Mouse (Mus musculus) cerebellum, adult 9-10 months (tissue): Measurements from ENCODE around the gene Tex2.

ENCODE experiments used
- DNase-seq: peaks from one replicate; pipeline ENCODE4 v3.0.0; 2022

Tex2 gene

DNA sequence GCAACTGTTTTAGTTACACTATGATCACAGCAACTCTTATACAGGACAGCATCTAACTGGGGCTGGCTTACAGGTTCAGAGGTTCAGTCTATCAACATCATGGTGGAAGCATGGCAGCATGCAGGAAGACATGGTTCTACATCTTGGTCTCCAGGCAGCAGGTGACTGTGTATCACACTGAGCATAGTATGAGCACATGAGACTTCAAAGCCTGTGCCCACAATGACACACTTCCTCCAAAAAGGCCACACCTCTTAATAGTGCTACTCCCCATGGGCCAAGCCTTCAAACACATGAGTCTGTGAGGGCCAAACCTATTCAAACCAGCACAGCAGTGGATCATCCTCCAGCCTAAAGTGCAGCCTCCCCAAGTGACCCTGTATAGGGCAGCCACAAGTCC lies 70.8 kb downstream of the Tex2 start:
- no peak for DNase-seq

- no peak for DNase-seq
Measured at GRCm38 (mm10) chr11:106540506-106541268, 72.5 kb downstream of the Tex2 start.

GRCm38 (mm10) chr11:106536253-106536912 lies 76.8 kb downstream of the Tex2 start:
- DNase-seq: no peak

GRCm38 (mm10) chr11:106535660-106536252 lies 77.5 kb downstream of the Tex2 start:
- DNase-seq: no peak

DNA sequence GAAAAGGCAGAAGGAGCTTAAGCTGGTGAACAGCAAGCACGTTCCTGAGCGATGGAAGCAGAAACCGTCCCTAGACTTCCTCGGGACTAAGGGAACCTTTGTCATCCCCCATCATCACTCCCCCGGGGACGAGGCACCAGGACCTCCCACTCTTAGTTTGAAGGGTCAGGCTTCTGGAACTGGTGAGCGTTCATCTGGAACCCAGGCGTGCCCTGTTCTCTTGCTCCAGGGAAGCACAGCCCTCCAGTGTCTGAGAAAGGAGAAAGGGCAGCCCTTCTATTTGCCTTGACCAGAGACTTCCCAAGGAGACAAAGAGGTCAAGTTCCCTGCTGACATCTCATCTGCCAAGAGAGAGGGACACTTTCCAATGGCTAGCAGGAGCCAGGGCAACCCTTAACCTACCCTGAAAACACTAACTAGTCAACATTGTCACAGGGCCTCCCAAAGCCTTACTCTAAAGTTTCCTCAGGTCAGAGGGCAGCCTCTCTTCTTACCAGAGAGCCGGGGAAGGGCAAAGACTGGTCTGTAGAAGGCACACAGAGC lies 80.9 kb downstream of the Tex2 start:
- no peak for DNase-seq

DNA sequence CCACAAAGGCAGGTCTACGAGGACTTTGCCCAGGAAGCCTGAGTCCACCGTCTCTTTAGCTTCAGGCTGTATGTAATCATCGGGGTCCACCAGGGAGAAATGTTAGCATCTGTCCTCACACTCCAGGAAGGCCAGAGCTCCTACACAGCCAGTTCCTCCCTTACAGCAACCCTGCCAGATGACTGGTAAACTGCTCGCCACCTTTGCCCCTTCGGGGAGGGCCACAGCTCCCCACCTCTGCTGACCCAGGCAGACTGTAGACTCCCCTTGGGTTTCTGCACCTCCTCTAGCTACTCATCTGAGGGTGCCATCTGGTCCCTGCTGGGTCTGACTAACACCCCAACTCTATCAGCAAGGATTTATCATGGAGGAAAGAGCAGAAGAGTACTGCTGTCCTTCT lies 83.4 kb downstream of the Tex2 start:
- DNase-seq: no peak

DNA sequence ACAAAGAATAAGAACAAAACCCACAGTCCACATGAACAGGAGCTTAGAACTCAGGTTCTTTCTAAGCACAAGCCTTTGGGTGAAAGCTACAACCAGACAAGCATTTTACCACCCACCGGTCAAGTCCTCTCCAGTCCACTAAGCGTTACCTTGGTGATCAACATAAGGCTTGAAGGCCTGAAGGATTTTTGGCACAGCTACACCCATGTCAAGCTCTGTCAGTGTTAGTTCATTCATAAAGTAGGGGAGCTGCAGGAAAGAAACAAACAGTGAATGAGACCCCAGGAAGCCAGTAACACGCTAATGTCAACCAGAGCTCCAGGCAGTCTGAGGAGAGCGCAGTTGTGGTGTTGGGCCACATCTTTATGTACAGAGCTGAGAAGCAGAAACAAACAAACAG lies 84.1 kb downstream of the Tex2 start:
- DNase-seq: no peak

GRCm38 (mm10) chr11:106527926-106528325 lies 85.3 kb downstream of the Tex2 start:
- no peak for DNase-seq

- no peak for DNase-seq
Measured at GRCm38 (mm10) chr11:106527147-106527821, 85.9 kb downstream of the Tex2 start.

GRCm38 (mm10) chr11:106522538-106522937 lies 90.7 kb downstream of the Tex2 start:
- DNase-seq: no peak

GRCm38 (mm10) chr11:106521612-106522011 lies 91.6 kb downstream of the Tex2 start:
- no peak for DNase-seq

DNA sequence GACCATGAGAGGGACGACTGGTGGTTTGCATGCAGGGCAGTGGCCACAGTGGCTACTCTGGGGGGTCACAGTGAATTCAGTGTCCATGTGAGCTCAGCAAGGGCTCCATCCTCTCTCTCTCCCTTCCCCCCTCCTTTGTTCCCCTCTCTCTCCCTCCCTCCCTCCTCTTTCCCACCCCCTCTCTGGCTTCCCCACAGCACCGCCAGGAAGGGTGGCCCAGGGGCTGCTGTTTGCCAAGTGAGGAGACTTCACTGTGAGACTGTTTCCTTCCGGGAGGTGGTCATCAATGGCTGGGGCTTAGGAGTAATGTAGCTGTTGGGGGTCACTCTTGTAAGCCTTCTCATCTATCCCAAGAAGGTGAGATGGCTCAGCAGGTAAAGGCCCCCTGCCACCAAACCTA lies 92.8 kb downstream of the Tex2 start:
- no peak for DNase-seq

DNA sequence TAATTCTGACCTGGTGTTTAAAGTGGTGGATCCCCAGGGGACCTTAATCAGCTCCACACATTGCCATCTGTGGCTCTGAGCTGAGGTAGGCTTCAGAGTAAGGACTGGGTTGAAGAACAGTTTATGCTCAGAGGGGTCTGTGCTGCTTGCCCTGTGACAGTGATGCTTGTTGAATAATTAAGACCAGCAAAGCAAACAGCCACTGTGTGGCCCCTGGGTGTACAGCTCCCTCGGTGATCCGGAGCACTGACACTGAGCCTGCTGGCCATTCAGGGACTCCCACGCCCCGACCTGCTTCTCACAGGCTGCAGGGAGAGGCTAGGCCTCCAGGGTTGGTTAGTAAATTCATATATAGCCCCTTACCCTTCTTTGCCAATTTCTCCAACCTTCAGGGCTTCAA lies 93.7 kb downstream of the Tex2 start:
- DNase-seq: no peak

GRCm38 (mm10) chr11:106518391-106518790 lies 94.8 kb downstream of the Tex2 start:
- no peak for DNase-seq

DNA sequence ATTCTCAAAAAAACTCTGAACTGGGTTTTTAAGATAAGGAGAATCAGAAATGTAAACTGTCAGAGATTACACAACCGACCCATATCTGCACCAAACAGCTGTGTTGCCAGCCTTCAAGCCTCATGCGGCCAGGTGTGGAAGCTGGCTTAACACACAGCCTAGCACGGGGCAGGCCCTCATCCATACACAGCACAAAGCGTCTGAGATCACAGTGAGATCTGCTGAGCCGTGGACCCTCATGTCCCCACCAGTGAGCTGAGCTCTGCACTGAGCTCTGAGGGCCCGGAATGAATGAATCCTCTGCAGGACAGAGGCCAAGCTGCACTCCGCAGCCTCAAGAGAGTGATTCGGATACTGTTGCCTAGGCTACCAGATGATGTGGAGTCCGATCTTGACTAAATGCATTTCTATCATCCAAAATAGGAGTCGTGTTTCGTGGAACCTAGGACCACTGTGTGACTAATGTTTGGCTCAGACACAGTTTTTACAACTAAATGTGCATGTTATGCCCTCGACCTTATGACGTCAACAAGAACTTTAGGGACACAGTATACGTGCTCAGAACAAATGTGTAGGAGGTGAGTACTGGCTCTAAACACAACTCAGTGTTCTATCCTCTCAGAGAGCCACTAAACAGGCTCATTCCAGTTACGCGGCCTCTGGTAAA lies 98.0 kb downstream of the Tex2 start:
- DNase-seq: no peak

DNA sequence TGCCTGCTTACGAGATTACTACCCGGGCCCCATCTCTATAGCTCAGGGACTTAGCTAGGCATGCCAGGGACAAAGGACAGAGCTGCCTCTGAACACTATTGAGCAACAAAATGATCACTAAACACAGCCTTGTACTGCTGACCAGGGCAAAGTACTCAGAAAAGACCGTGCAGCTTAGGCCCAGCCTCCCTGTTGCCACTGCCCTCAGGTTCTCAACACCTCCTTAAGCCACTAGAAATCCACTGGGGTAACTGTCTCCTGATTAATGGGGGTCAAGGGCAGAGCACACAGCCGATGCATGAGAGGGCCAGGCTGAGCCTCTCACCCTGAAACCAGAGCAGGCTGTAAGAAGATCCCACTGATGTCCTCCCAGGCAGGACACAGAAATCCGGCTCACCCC lies 98.8 kb downstream of the Tex2 start:
- no peak for DNase-seq

DNA sequence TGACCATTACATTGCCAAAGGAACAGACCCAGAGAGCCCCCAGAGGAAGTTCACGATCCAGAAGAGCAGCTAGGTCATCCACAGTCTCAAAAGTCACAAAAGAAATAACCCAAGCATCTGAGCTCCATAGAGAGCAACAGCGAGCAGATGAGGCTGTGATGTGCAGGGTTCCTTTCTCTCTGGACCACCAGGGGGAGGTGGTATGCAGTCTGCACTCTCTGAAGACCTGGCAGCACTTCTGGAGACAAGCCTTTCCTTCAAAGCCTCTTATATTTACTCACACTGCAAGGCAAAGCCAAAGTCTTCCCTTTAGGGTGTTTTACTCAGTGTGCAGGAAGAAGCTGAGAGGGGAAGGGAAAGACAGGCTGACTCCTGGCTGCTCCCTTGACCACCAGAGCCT lies 100.1 kb downstream of the Tex2 start:
- no peak for DNase-seq

DNA sequence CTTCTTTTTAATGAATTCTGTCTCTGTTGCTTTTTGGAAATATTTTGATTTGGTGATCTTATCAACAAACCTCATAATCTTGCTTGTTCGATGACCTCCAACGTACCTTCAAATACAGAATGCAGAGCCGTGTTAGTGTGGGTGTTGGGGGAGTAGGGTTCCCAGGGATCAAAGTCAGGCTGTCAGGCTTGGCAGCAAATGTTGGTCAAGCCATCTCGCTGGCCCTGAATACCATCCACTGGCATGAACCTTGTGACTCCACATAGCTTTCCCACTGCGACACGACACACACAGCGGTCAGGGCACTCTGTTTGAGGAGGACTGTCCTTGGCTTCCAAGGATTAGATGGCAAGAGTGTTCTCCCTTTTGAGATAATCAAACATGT lies 101.2 kb downstream of the Tex2 start:
- no peak for DNase-seq

DNA sequence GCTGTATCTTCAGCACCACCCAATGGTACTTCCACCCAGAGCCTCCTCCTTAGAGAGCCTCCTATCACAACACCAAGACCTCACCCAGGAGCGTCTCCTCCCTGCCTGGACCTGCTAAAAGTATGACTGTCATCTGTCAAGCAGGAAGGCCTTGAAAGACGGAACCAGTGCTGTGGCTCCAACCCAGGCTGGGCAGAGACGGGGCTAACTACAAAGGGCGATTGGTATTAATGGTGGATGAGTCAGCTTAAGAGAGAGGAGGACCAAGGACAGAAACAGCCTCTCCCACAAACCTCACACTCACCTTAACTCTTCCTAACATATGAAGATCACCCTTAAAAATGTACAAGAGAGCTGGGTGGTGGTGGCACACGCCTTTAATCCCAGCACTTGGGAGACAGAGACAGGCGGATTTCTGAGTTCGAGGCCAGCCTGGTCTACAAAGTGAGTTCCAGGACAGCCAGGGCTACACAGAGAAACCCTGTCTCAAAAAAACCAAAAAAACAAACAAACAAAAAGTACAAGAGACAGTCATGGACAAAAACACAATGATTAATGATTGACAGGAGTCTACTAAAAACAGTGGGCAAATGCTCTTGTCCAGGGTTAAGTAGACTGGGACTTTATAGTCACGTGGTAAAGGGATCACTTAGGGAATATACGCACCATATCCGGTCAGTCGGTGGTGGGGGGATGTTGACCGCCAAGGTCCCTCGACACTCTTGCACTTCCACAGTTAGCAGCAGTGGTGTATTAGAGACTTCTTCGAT lies 101.8 kb downstream of the Tex2 start:
- DNase-seq: no peak

- DNase-seq: no peak
Measured at GRCm38 (mm10) chr11:106507638-106508037, 105.6 kb downstream of the Tex2 start.

GRCm38 (mm10) chr11:106506211-106506610 lies 107.0 kb downstream of the Tex2 start:
- no peak for DNase-seq

- no peak for DNase-seq
Measured at GRCm38 (mm10) chr11:106504129-106504528, 109.1 kb downstream of the Tex2 start.
